ENCODE assay signal across 10 mouse cellular contexts in the genomic region with DNA sequence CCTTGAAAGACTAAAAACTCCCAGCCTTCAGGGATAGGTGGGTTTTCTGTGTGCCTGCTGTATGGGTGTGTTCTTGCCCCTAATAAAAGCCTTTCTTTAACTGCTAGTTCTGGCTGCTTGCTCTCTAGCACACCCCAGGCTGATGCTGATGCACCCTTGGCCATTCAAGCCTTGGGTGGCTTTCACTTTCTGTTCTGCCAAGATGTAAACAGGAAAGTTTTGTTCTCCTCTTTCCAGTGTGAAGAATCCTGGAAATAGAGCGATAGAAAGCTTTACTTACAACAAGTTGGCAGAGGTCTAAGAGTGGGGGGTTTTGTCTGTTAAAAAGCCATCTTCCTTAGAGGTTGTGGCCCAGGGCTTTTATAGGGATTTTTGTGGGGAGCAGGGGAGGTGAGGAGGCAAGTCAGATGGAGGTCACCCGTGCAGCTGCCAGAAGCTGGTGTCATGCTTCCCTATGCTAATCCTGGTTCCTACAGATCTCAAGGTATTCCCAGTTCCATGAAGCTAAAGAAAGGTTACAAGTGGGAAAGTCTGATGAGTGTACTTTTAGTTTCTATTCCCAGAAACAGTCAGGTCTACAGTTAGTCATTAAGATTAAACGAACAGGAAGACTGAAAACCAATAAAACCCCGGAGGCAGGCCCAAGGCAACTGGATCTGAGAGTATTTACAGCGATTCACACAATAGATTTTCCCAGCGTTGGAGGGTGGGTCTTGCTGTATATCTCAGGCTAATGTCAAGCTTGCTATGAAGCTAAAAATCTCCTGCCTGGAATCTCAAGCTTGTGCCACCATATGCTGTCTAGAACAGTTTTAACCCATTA. TPM values are rescaled to one million over a fixed set of nuclear protein-coding genes. Genes with fewer than 3 reads are reported as not detected.
DNase-seq lines count a peak whose midpoint lies in the region; ATAC-seq lines count a peak whose summit lies in the region.
"Had no signal": no experiment of that assay in that cellular context is flagged by ENCODE, and none has a peak within 500 bp of the region (broad histone marks: within the 10 kb centered on the region; RNA-seq: fewer than 3 reads in every experiment).

No protein-coding gene starts in this region.

- peak; percentile 50 to 56 for DNase-seq in spleen, postnatal 36 days (ENCODE audit: low spot score in 2 of 2)
- DNase-seq in spleen, postnatal 4 days (ENCODE audit: low spot score in 2 of 2): no peak
- no peak for DNase-seq in frontal cortex, postnatal 25 days (ENCODE audit: low spot score in 2 of 2)
- DNase-seq in cerebellum, adult 9-11 months: no peak
- DNase-seq in gastrocnemius, postnatal 4 days (ENCODE audit: low spot score in 2 of 2): no peak
- DNase-seq: kidney, postnatal 14 days; liver, embryonic 13.5 days; retina, postnatal 1 day had no signal

- ATAC-seq in granulocyte monocyte progenitor cell, adult 5-6 weeks (replicated peaks; ENCODE audit: poor library complexity, severe bottlenecking): peak; percentile 61
- 0 out of 2 replicates have a peak, but pooled peaks have one; percentile 43 for ATAC-seq in monocyte, adult 5-6 weeks (replicated peaks; ENCODE audit: insufficient number of reproducible peaks, low FRiP score, low TSS enrichment, poor library complexity, severe bottlenecking)

RNA-seq across cellular contexts. Expression of gene Parp9, which starts 19.3 kb away (rescaled TPM):
- 14.7 and 15.7 TPM in 2 replicates for total RNA-seq in granulocyte monocyte progenitor cell, adult 5-6 weeks (2014; fragmentation: Nextera tagmentation)
- total RNA-seq in granulocyte monocyte progenitor cell, adult 5-6 weeks (2017): 20.4 and 24.1 TPM in 2 replicates
- total RNA-seq in monocyte, adult 5-6 weeks (2017): 69.9 to 79.8 TPM (median 70.6 TPM) in 3 replicates
- total RNA-seq in gastrocnemius, postnatal 4 days (2021): 1 to 10 TPM; 7.6 TPM

RNA-seq across cellular contexts. Expression of gene Dtx3l, which starts 20.0 kb away (rescaled TPM):
- total RNA-seq in granulocyte monocyte progenitor cell, adult 5-6 weeks (2014; fragmentation: Nextera tagmentation): 21.9 and 28.5 TPM in 2 replicates
- 29.4 and 36.2 TPM in 2 replicates for total RNA-seq in granulocyte monocyte progenitor cell, adult 5-6 weeks (2017)
- 29.2 to 67.2 TPM (median 45.3 TPM) in 3 replicates for total RNA-seq in monocyte, adult 5-6 weeks (2017)
- total RNA-seq in gastrocnemius, postnatal 4 days (2021): 1 to 10 TPM; 4.6 to 5.5 TPM

RNA-seq across cellular contexts. Expression of gene Parp14, which starts 47.6 kb away (rescaled TPM):
- total RNA-seq in granulocyte monocyte progenitor cell, adult 5-6 weeks (2014; fragmentation: Nextera tagmentation): 10.7 and 16.7 TPM in 2 replicates
- total RNA-seq in granulocyte monocyte progenitor cell, adult 5-6 weeks (2017): 11.6 and 11.7 TPM in 2 replicates
- total RNA-seq in monocyte, adult 5-6 weeks (2017): 41.3 to 81.6 TPM (median 50.3 TPM) in 3 replicates
- total RNA-seq in gastrocnemius, postnatal 4 days (2021): 1 to 10 TPM; 4.9 to 5.2 TPM

RNA-seq across cellular contexts. Expression of gene Kpna1, which starts 59.6 kb away (rescaled TPM):
- total RNA-seq in granulocyte monocyte progenitor cell, adult 5-6 weeks (2014; fragmentation: Nextera tagmentation): 40.6 and 41.1 TPM in 2 replicates
- total RNA-seq in granulocyte monocyte progenitor cell, adult 5-6 weeks (2017): 35.1 and 42.2 TPM in 2 replicates
- 68.3 to 93.7 TPM (median 75.3 TPM) in 3 replicates for total RNA-seq in monocyte, adult 5-6 weeks (2017)
- total RNA-seq in gastrocnemius, postnatal 4 days (2021): 10 to 100 TPM; 62.5 to 71.0 TPM

Comparison
In these comparisons a context has a peak if more than half of its experiments do, and no peak if none do; other contexts are left out.
1. DNase-seq: peak in spleen, postnatal 36 days (2 of 2); none in spleen, postnatal 4 days (0 of 2), frontal cortex, postnatal 25 days (0 of 2), cerebellum, adult 9-11 months (single experiment) and gastrocnemius, postnatal 4 days (0 of 2).